Mouse (Mus musculus): ENCODE data around the gene Zfp668. TPM values are rescaled to one million over a fixed set of nuclear protein-coding genes. Genes with fewer than 3 reads are reported as not detected.
"Not testable (repeated sequence)": the region's sequence is repeated elsewhere in the genome, so short reads cannot be mapped to it uniquely, and the experiment has no call there.

Zfp668 gene
- total RNA-seq, 4 experiments from 2014 or later, result 8.0 to 15.1 (median 9.2) TPM

DNA sequence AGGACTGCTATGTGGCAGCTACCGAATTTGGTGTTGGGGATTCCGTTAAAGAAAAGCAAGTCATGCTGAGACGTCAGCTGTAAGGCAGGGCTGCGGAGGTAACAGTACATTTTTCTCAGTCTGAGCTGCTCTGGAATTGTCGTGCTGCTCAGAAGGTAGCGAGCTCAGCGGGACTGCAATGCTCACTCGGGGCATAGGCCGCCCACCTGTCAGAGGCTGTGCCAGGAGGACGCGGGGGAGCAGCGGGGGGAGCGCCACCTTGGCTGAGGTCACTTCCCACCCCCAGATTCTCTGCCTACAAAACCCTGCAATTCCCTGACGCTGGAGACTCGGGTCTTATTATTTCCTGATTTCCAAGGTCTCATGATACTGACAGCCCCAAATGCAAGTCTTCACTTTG, 35.7 kb downstream of the Zfp668 start:
- DNase-seq, result peak; percentile 52

DNA sequence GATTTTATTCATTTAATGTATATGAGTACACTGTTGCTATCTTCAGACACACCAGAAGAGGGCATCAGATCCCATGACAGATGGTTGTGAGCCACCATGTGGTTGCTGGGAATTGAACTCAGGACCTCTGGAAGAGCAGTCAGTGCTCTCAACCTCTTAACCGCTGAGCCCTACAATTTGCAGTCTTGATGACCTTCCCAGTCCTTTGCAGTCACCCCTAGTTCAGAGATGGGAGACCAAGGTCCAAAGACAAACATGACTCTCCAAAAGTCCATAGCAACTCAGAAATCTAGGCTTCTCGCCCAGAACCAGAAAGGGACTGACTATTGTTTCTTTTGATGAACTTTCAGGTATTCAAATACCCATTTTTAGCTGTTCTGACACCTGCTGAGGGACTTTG, 36.6 kb downstream of the Zfp668 start:
- not testable (repeated sequence) for DNase-seq

DNA sequence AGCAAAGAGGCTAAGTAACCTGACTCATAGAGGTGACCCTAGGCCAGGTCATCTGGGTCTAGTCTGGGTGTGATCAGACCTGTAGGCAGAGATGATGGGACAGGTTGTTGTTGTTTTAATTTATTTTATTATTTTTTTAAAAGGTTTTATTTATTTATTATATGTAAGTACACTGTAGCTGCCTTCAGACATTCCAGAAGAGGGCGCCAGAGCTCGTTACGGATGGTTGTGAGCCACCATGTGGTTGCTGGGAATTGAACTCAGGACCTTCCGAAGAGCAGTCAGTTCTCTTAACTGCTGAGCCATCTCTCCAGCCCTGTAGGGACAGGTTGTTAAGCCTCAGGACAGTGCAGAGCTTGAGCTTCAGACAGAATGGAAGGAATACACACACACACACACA, 38.8 kb downstream of the Zfp668 start:
- DNase-seq, result not testable (repeated sequence)

DNA sequence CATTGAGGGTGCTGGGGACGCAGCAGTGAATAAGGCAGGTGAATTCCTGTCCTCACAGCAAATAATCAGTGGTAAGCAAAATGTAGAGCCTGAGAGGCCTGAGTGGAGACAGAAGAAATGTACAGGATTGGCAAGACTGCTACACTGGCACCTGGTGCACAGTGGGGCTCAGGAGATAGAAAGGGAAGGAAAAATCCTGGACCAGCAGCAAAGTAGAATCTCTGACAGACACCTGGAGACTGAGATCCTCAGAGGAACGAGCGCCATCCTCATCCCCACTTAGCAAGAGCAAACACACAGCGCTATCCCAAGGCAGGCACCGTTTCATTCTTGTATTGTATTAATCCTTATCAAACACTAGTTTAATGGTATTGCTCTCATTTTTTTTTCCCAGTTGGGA, 39.2 kb downstream of the Zfp668 start:
- no peak for DNase-seq

DNA sequence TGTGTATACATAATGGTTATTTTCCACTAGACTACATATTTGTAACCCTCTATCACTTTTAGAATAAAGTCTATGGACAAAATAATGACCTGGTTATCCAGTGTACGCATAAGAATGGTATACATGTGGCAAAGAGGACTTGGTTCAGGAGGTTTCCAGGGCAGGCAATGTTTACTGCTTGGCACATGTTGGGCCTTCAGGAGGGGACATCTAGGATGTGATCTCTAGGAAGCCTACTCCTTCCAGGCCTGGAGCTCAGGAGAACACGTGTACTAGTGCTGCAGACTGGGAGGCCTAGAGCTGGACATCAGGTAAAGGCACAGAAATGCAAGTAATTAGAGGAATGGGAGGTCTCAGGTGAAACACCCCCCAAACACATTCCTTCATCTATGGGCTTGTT, 41.1 kb downstream of the Zfp668 start:
- no peak for DNase-seq

DNA sequence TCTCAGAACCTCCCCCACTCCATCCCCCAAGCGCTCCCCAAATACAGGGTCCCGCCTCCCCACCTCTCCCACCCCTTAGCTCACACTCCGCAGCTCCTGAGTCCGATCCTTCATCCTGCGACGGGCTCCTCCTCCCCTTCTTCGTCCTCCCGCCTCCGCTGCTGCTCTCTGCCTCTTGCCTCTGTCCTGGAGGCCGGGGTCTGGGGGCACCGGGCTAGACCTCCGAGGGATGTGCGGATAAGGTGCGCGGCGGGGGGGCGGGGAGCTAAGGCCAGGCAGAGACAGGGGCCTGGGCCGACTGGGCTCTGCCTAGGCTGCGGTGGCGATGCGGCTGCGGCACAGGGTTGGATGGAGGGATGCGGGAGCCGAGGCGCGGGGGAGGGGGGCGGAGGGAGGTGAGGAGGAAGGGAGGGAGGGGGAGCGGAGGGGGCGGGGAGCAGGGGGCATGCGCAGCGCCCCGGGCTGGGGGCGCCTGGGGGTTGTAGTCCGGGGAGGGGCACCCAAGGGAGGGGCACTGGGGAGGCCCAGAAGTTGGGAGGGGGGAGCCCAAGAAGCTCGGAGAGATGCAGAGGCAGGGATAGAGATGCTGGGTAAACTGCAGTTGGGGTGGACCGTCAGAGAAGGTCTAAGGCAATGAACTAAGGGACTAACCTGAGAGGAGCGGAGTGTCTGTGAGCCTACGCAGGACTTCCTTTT, 52.3 kb downstream of the Zfp668 start, which contains the start of the genes Stx4a and Stx1b:
Stx4a (plus strand) TSS at position 119 of the 696 bp plus-strand sequence.
Stx1b (minus strand) TSS at position 374 of the 696 bp plus-strand sequence.
- no peak for DNase-seq

DNA sequence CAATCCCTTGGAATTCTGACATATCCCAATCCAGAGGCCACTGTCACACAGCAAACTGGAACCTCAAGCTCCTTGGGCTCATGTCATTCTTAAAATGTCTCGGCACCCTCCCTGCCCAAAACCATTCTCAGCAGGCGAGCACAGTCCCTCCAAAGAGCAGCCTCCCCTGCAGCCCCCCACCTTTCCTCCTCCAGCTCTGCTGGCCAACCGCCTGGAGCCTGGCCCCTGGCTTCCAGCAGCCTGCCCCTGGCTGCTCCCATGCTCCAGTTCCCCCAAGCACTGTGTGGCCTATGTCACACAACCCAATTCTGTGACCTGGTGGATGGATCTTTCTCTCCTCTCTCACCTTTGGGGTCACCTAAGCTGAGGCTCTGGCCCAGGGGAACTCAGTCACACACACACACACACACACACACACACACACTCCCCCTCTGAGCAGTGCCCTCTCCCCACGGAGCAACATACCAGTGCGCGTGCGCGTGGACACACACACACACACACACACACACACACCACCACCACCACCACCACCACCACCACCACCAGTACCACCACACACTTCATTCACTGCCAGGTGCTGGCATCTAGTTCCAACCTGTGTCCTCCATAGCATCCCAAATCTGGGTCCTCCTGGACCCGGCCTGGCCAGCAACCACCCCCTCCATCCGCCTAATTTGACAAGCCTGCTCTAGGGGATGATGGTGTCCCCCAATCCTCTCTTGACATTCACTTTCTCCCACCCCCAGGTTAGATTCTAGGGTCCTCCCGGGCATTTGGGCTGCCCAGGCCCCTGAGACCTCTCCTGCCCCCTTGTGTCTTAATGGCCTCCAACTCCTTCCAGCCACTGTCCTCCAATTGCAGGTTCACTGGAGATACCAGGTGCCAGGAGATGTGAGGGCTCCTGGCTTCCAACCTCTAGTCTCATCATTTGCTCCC, 53.1 kb downstream of the Zfp668 start:
- no peak for DNase-seq

DNA sequence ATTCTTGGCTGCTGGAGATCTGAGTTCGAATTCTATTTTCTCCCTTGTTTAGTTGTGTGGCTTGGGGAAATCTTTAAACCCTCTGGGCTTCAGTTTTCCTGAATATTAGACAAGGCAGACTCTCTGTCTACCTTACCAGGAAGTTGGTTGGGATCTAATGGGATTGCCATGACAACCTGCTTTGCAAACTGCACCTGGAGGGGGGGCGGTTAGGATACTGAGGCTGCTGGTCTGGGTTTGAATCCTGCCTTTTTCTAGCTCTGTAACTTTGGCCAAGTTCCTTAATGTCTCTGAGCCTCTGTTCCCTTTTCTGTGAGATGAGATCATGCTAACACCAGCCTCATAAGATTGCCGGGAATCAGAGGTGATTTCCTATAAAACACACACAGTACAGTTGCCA, 54.1 kb downstream of the Zfp668 start:
- DNase-seq, result no peak

DNA sequence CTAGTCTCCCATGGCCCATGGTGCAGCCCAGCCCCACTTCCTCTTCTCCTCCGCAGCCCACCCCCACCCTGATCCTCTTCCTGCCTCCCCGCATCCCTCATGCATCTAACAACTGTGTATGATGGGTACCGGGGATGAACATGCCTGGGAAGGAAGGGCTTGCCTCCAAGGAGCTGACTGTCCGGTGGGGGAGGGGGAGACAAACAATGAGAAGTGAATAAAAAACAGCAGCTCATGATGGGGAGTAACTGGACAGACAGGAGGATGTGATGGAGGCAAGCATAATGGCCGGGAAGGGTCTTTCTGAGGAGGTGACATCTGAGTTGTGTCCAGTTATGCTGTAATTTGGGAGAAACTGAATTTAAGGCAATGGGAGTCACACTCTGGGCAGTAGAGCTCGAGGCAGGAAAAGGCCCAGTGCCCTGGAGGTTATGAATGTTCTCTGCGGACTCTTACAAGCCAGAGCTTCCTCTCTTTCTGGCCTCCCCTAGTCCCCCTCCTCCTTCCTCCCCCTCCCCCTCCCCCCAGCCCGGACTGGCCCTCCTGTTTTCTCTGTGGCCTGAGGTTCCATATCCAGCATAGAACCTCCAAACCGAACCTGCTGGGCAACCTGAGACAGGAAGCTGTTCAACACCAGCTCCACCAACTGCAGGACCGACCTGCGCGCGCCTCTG, 55.7 kb downstream of the Zfp668 start:
- no peak for DNase-seq

DNA sequence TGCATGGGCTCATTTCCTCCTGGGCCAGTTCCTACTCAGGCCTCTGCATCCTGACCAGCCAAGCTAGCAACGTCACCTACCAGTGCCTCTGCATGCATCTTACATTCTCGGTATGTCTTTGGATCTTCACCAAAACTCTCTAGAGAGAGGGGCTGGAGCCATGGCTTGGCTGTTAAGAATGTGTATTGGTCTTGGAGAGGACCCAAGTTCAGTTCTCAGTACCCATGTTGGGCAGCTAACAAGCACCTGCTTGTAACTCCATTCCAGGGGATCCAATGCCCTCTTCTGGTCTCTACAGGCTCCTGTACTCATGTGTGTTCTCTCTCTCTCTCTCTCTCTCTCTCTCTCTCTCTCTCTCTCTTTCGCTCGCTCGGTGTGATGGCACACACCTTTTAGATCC, 58.9 kb downstream of the Zfp668 start:
- no peak for DNase-seq

DNA sequence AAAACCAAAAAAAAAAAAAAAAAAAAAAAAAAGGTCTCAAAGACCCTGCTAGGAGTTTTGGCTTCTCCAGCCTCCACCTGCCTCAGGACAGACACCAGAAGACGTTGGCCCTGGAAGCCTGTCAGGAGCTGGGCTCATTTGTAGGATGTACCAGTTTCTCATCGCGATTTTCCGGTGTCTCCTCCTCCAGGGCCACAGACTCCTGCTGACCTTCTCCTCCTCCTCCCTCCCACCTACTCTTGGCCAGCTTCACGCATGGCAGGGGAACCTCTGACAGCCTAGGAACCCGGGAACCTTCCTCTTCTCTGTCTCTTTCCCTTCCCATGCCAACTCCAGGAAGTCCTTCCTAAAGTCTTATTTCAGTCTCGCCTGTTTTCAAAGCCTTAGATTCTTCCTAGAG, 59.6 kb downstream of the Zfp668 start:
- no peak for DNase-seq

DNA sequence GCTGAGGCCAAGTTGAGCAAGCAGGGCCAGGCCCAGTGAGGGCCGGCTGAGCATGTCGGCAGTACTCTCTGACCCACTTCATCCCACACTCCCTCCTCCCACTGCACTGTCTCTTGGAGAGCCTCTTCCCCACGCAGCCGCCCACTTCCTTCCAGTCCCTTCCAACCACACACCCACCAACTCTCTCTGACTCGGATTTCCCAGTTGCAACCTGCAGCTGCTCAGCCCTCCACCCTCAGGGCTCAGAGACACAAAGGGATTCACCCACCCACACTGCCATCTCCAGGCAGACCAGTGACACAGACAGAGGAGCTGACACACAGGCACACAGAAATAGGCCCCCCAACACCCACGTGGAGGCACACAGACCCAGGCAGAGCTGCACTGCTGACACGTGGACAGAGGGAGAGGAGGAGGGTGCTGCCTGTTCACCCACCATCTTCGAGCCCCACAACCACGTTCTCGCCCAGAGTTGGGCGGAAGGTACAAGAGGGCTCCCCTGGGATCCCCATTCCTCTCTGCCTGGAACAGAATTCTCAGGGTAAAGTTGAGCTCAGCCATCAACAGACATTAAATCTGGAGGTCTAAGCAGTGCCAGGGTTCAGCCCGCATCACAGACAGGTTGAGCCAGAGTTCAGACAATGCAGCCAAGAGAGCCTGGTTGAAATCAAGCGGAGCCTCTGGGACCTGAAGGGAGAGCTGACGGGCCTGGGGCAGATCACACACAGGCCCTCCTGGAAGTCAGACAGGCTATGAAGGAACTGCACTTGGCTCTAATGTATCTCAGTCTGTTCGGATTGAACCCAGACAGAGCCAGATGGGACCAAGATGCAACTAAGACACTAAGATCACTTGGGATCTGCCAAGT, 60.4 kb downstream of the Zfp668 start:
- peak; percentile 41 for DNase-seq

DNA sequence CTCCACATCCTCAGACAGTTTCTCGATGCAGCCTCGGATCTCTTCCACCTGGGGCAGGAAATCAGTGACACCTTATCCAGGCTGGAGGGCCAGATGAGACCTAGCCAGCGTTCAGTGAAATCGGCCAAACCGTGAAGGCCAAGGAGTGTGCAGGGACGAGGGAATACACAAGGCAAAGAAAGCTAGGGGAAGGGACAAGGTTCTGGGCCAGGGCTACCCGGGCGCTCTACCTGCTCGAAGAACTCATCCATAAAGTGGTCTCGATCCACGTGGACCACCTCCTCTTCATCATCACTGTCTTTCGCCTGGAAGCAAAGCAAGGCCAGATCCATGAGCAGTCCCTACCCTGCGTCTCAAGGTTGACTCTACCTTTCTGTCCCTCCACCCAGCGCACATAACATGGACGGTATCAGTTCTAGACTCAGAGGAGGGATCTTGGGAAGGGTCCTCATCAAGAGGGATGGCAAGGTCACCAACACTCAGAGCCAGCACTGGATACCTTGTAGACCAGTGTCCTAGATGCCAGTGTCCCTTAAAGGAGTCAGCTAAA, 61.4 kb downstream of the Zfp668 start:
- DNase-seq, result no peak

DNA sequence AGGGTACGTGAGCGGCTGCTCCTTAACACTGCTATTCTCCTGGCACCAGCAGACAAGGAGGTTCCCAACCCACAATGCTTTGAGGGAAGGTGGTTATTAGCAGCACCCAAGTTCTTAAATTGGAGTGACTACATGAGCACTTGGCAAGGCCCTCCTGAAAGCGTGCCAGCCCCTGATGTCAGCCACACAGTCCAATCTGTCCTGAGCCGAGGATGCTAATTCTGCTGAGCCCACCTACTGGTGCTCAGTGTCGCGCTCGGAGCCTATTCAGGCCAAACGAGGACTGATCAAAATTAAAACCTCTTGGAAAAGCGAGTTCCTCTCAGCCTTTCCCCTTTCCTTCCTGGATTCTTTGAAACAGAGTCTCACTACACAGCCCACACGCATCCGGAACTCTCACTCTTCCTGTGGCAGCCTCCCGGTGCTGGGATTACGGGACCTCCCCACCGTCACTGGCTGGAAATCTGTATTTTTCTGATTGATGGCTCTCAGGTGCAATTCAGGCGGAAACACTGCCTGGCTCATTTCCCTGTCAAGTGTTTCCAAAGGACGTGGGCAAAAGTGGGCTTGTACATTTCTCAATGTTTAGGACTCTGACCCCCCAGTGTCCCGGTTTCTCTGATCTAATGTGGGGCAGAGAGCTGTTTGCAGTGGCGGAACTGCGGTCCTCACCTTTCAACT, 62.2 kb downstream of the Zfp668 start:
- DNase-seq, result peak; percentile 47

DNA sequence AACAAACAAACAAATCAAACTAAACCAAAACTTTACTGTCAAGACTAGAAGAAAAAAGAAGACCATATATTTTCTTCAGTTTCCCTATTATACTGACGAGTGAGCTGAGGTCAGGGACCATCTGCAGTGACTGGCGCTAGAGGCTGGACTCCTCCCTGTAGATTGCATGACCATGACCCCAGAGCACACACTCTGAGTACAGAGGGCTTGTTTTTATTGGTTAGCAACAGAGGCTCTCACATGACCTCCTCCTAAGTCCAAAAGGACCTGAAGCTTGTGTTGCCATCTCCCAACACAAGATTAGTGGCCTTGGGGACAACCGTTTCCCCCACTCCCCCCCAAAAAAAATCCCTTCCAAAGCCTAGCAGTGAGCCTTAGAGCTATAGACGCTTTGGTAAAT, 62.8 kb downstream of the Zfp668 start:
- DNase-seq, result no peak

Other genes with a start within 250 kb of the Zfp668 start
- gene Bcl7c, start 167.9 kb downstream of the Zfp668 start, total RNA-seq (2022), result 100 to 1,000 TPM in 2 of 4 experiments, 10 to 100 TPM in 2; 75.9 to 120 (median 98.1) TPM
- 1 to 10 TPM; 2.2 to 4.5 (median 2.7) TPM for gene Ctf1, start 164.1 kb downstream of the Zfp668 start, total RNA-seq (2022)
- gene Ctf2, start 144.7 kb downstream of the Zfp668 start, total RNA-seq (2022), result not detected
- gene Fbxl19, start 132.3 kb downstream of the Zfp668 start, total RNA-seq (2022), result 10 to 100 TPM; 13.5 to 18.6 (median 16.5) TPM
- gene Orai3, start 107.0 kb downstream of the Zfp668 start, total RNA-seq (2022), result 10 to 100 TPM; 30.1 to 37.2 (median 35.0) TPM
- 10 to 100 TPM; 39.6 to 54.6 (median 45.7) TPM for gene Setd1a, start 100.2 kb downstream of the Zfp668 start, total RNA-seq (2022)
- 1 to 10 TPM; 4.2 to 8.9 (median 5.8) TPM for gene Gm49388, start 91.2 kb downstream of the Zfp668 start, total RNA-seq (2022)
- gene Hsd3b7, start 76.2 kb downstream of the Zfp668 start, total RNA-seq (2022), result 10 to 100 TPM; 33.8 to 44.9 (median 41.5) TPM
- 100 to 1,000 TPM in 3 of 4 experiments, 10 to 100 TPM in 1; 84.9 to 143 (median 113) TPM for gene Stx4a, start 52.5 kb downstream of the Zfp668 start, total RNA-seq (2022)
- 1 to 10 TPM; 2.9 to 8.5 (median 6.3) TPM for gene Stx1b, start 52.3 kb downstream of the Zfp668 start, total RNA-seq (2022)
- 10 to 100 TPM; 34.2 to 46.2 (median 40.2) TPM for gene Zfp646, start 607 bp downstream of the Zfp668 start, total RNA-seq (2022)
- 1 to 10 TPM; 1.0 to 2.9 (median 1.6) TPM for gene Prss53, start 14.1 kb upstream of the Zfp668 start, total RNA-seq (2022)
- under 1 TPM in 1 of 4 experiments, not detected in 3; 0.38 TPM for gene Gm21974, start 18.6 kb upstream of the Zfp668 start, total RNA-seq (2022)
- gene Vkorc1, start 18.8 kb upstream of the Zfp668 start, total RNA-seq (2022), result 10 to 100 TPM; 69.6 to 94.3 (median 79.1) TPM
- 100 to 1,000 TPM; 108 to 147 (median 120) TPM for gene Bckdk, start 27.3 kb upstream of the Zfp668 start, total RNA-seq (2022)
- 10 to 100 TPM; 29.0 to 33.4 (median 31.1) TPM for gene Kat8, start 35.7 kb upstream of the Zfp668 start, total RNA-seq (2022)
- under 1 TPM in 1 of 4 experiments, not detected in 3; 0.16 TPM for gene Prss8, start 53.3 kb upstream of the Zfp668 start, total RNA-seq (2022)
- 10 to 100 TPM in 2 of 4 experiments, 1 to 10 TPM in 2; 8.4 to 10.5 (median 9.6) TPM for gene Prss36, start 69.9 kb upstream of the Zfp668 start, total RNA-seq (2022)
- 100 to 1,000 TPM; 106 to 430 (median 307) TPM for gene Fus, start 90.6 kb upstream of the Zfp668 start, total RNA-seq (2022)
- 1 to 10 TPM; 4.0 to 5.8 (median 4.5) TPM for gene Pycard, start 117.0 kb upstream of the Zfp668 start, total RNA-seq (2022)
- gene Trim72, start 127.1 kb upstream of the Zfp668 start, total RNA-seq (2022), result under 1 TPM in 3 of 4 experiments, not detected in 1; 0.12 to 0.31 (median 0.24) TPM
- gene Itgam, start 185.8 kb upstream of the Zfp668 start, total RNA-seq (2022), result 1 to 10 TPM; 5.6 to 6.9 (median 6.4) TPM
- gene Gm49368, start 185.9 kb upstream of the Zfp668 start, total RNA-seq (2022), result under 1 TPM in 1 of 4 experiments, not detected in 3; 0.11 TPM